Comparison of ENCODE assay signal across 8 mouse cellular contexts in the genomic region with DNA sequence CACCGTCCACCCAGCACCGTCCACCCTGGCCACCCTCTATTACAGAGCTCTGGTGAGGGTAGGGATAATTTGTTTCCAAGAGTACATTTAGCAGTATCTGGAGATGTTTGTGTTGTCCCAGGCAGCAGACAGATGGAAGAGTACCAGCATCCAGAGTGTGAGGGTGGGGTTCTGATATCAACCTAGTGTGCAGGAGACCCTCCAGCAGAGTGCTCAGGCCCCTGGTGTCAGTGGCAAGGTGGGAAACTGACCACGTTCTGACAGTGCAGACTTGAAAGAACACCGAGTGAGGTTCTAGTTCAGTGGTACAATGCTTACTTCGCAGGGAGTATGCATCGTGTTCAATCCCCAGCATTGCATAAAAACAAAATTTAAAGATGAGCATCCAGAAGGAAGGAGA. TPM values are rescaled to one million over a fixed set of nuclear protein-coding genes. Genes with fewer than 3 reads are reported as not detected.
DNase-seq lines count a peak whose midpoint lies in the region; ATAC-seq and TF ChIP-seq lines count a peak whose summit lies in the region.

No protein-coding gene starts in this region.

- no peak for DNase-seq in kidney, postnatal 36 days
- no peak for DNase-seq in left cerebral cortex, postnatal 14 days (ENCODE audit: low spot score in 2 of 2)
- DNase-seq in layer of hippocampus, postnatal 25 days (ENCODE audit: extremely low spot score in 1 of 2, low spot score in 1 of 2) = no peak

- peak overlapping the region; percentile 98 for H3ac ChIP-seq in myocyte (ENCODE audit: control insufficient read depth, insufficient read length)

- H3K4me3 ChIP-seq in kidney, embryonic 15.5 days (replicated peaks) = peak overlapping the region; percentile 99
- H3K4me3 ChIP-seq in embryonic facial prominence, embryonic 13.5 days = peak overlapping the region; percentile 90; the same call in 1 of the 2 replicates
- H3K4me3 ChIP-seq in intestine, embryonic 15.5 days (replicated peaks) = peak overlapping the region; percentile 99
- H3K4me3 ChIP-seq in myocyte = peak overlapping the region; percentile 82

- no peaks in the 10 kb centered on the region for H3K27me3 ChIP-seq in kidney, embryonic 15.5 days
- H3K27me3 ChIP-seq in embryonic facial prominence, embryonic 13.5 days = no peaks in the 10 kb centered on the region
- H3K27me3 ChIP-seq in intestine, embryonic 15.5 days (replicated peaks) = no peaks in the 10 kb centered on the region
- no peaks in the 10 kb centered on the region for H3K27me3 ChIP-seq in myocyte (ENCODE audit: control insufficient read depth, insufficient read depth, insufficient read length)

- H3K9ac ChIP-seq in kidney, embryonic 15.5 days = peak overlapping the region; percentile 63
- H3K9ac ChIP-seq in embryonic facial prominence, embryonic 13.5 days = peak overlapping the region; percentile 80; the same call in 1 of the 2 replicates
- peak overlapping the region; percentile 68; the same call in 1 of the 2 replicates for H3K9ac ChIP-seq in intestine, embryonic 15.5 days

- peaks cover 31% of the 10 kb centered on the region for H3K36me3 ChIP-seq in kidney, embryonic 15.5 days
- peaks cover 28% of the 10 kb centered on the region for H3K36me3 ChIP-seq in embryonic facial prominence, embryonic 13.5 days
- H3K36me3 ChIP-seq in intestine, embryonic 15.5 days = peaks cover 13% of the 10 kb centered on the region; the same call in 1 of the 2 replicates
- peaks cover under 1% of the 10 kb centered on the region for H3K36me3 ChIP-seq in myocyte (ENCODE audit: control insufficient read depth, insufficient read depth)

- peaks cover 28% of the 10 kb centered on the region for H3K4me1 ChIP-seq in kidney, embryonic 15.5 days
- H3K4me1 ChIP-seq in embryonic facial prominence, embryonic 13.5 days = peaks cover 24% of the 10 kb centered on the region
- H3K4me1 ChIP-seq in intestine, embryonic 15.5 days (replicated peaks) = peaks cover 24% of the 10 kb centered on the region

- peak overlapping the region; percentile 75; the same call in 1 of the 2 replicates for H3K27ac ChIP-seq in kidney, embryonic 15.5 days
- H3K27ac ChIP-seq in embryonic facial prominence, embryonic 13.5 days = no peak overlapping the region
- 0 out of 2 replicates have a peak overlapping the region, but pooled peaks have one; percentile 78 for H3K27ac ChIP-seq in intestine, embryonic 15.5 days

- H3K4me2 ChIP-seq in kidney, embryonic 15.5 days = peak overlapping the region; percentile 85
- peak overlapping the region; percentile 83 for H3K4me2 ChIP-seq in embryonic facial prominence, embryonic 13.5 days
- peak overlapping the region; percentile 80 for H3K4me2 ChIP-seq in intestine, embryonic 15.5 days (replicated peaks)
- peak overlapping the region; percentile 86 for H3K4me2 ChIP-seq in myocyte (ENCODE audit: low read depth)

- WGBS in kidney, embryonic 15.5 days = 79% methylated on average over 6 of the region's 6 CpGs
- WGBS in embryonic facial prominence, embryonic 13.5 days = 83% methylated on average over 6 of the region's 6 CpGs
- 77% methylated on average over 6 of the region's 6 CpGs for WGBS in intestine, embryonic 15.5 days

- H3K79me2 ChIP-seq in myocyte (ENCODE audit: control insufficient read depth, insufficient read depth) = peaks cover 31% of the 10 kb centered on the region

- H3K9me3 ChIP-seq in kidney, embryonic 15.5 days (replicated peaks) = no peaks in the 10 kb centered on the region
- no peaks in the 10 kb centered on the region for H3K9me3 ChIP-seq in embryonic facial prominence, embryonic 13.5 days
- no peaks in the 10 kb centered on the region for H3K9me3 ChIP-seq in intestine, embryonic 15.5 days

- ATAC-seq in kidney, embryonic 15.5 days (replicated peaks; ENCODE audit: low FRiP score) = no peak
- no peak for ATAC-seq in embryonic facial prominence, embryonic 13.5 days (ENCODE audit: insufficient number of reproducible peaks, insufficient read depth, low FRiP score, low TSS enrichment, low read depth)
- ATAC-seq in intestine, embryonic 15.5 days = no peak
- ATAC-seq in granulocyte monocyte progenitor cell, adult 5-6 weeks (replicated peaks; ENCODE audit: poor library complexity, severe bottlenecking) = no peak

- no peak for TF ChIP-seq POLR2A in myocyte (IDR thresholded peaks at IDR 0.05; ENCODE audit: insufficient read length, low read depth)

- intact Hi-C loops in left cerebral cortex, postnatal 14 days (cut with DNase I) = no loop called here

TF ChIP-seq in myocyte, 11 proteins besides CTCF, POLR2A, EP300 and RAD21:
- no peak for TF ChIP-seq SRF (IDR thresholded peaks at IDR 0.05; ENCODE audit: control insufficient read depth, insufficient read length, low read depth)
- no peak for TF ChIP-seq USF1 (IDR thresholded peaks at IDR 0.05; ENCODE audit: low read depth)
- no peak for TF ChIP-seq POLR2AphosphoS2 (IDR thresholded peaks at IDR 0.05; ENCODE audit: insufficient read length, low read depth)
- no peak for TF ChIP-seq E2F4 (IDR thresholded peaks at IDR 0.05; ENCODE audit: insufficient read depth)
- no peak for TF ChIP-seq MAX (IDR thresholded peaks at IDR 0.05; ENCODE audit: low read depth)
- TF ChIP-seq TCF3 (IDR thresholded peaks at IDR 0.05; ENCODE audit: insufficient read length, low read depth) = no peak
- TF ChIP-seq MYOD1 (IDR thresholded peaks at IDR 0.05; ENCODE audit: control insufficient read depth in 1 of 3, insufficient read length in 2 of 3, low read depth in 2 of 3) = no peak
- no peak for TF ChIP-seq CEBPB (IDR thresholded peaks at IDR 0.05; ENCODE audit: insufficient read depth, poor library complexity, severe bottlenecking)
- TF ChIP-seq TCF12 (IDR thresholded peaks at IDR 0.05; ENCODE audit: insufficient read depth, poor library complexity, severe bottlenecking) = no peak
- no peak for TF ChIP-seq REST (IDR thresholded peaks at IDR 0.05; ENCODE audit: insufficient read depth, insufficient read length)
- TF ChIP-seq MYOG (IDR thresholded peaks at IDR 0.05; ENCODE audit: control insufficient read depth in 1 of 3, insufficient read depth in 1 of 3, insufficient read length in 2 of 3, low read depth in 2 of 3) = no peak
TF ChIP-seq in myocyte: peak in this region for 0.

RNA-seq across cellular contexts. Expression of gene Prkaca, which starts 1.1 kb away (rescaled TPM):
- 161 and 163 TPM in 2 replicates for polyA plus RNA-seq in kidney, embryonic 15.5 days (2015; fragmentation: Nextera tagmentation; extraction: Ambion mirVana)
- polyA plus RNA-seq in embryonic facial prominence, embryonic 13.5 days (2015; fragmentation: Nextera tagmentation; extraction: Ambion mirVana) = 148 and 159 TPM in 2 replicates
- polyA plus RNA-seq in intestine, embryonic 15.5 days (2015; fragmentation: Nextera tagmentation; extraction: Ambion mirVana) = 115 and 121 TPM in 2 replicates
- polyA plus RNA-seq in myocyte (2012; fragmentation: generic; extraction: Trizol) = 181 TPM
- 100 to 1,000 TPM; 268 to 280 TPM for total RNA-seq in left cerebral cortex, postnatal 14 days (2021)
- total RNA-seq in granulocyte monocyte progenitor cell, adult 5-6 weeks (2014; fragmentation: Nextera tagmentation) = 36.4 and 39.3 TPM in 2 replicates
- 18.2 and 20.3 TPM in 2 replicates for total RNA-seq in granulocyte monocyte progenitor cell, adult 5-6 weeks (2017)
- 100 to 1,000 TPM; 257 to 273 TPM for total RNA-seq in layer of hippocampus, postnatal 25 days (2021)

RNA-seq across cellular contexts. Expression of gene Asf1b, which starts 16.4 kb away (rescaled TPM):
- 60.7 and 62.2 TPM in 2 replicates for polyA plus RNA-seq in kidney, embryonic 15.5 days (2015; fragmentation: Nextera tagmentation; extraction: Ambion mirVana)
- 58.0 and 61.3 TPM in 2 replicates for polyA plus RNA-seq in embryonic facial prominence, embryonic 13.5 days (2015; fragmentation: Nextera tagmentation; extraction: Ambion mirVana)
- 57.8 and 60.9 TPM in 2 replicates for polyA plus RNA-seq in intestine, embryonic 15.5 days (2015; fragmentation: Nextera tagmentation; extraction: Ambion mirVana)
- polyA plus RNA-seq in myocyte (2012; fragmentation: generic; extraction: Trizol) = 36.8 TPM
- under 1 TPM; 0.72 to 0.79 TPM for total RNA-seq in left cerebral cortex, postnatal 14 days (2021)
- 36.8 and 53.8 TPM in 2 replicates for total RNA-seq in granulocyte monocyte progenitor cell, adult 5-6 weeks (2014; fragmentation: Nextera tagmentation)
- 29.8 and 33.2 TPM in 2 replicates for total RNA-seq in granulocyte monocyte progenitor cell, adult 5-6 weeks (2017)
- total RNA-seq in layer of hippocampus, postnatal 25 days (2021) = 1 to 10 TPM in 1 of 2 experiments, under 1 TPM in 1; 0.39 to 1.2 TPM

RNA-seq across cellular contexts. Expression of gene Gm10644, which starts 16.7 kb away (rescaled TPM):
- polyA plus RNA-seq in kidney, embryonic 15.5 days (2015; fragmentation: Nextera tagmentation; extraction: Ambion mirVana) = 0.69 and 0.71 TPM in 2 replicates
- 0.55 and 0.63 TPM in 2 replicates for polyA plus RNA-seq in embryonic facial prominence, embryonic 13.5 days (2015; fragmentation: Nextera tagmentation; extraction: Ambion mirVana)
- polyA plus RNA-seq in intestine, embryonic 15.5 days (2015; fragmentation: Nextera tagmentation; extraction: Ambion mirVana) = 0.44 and 0.47 TPM in 2 replicates
- 0.11 TPM for polyA plus RNA-seq in myocyte (2012; fragmentation: generic; extraction: Trizol)
- under 1 TPM; 0.19 to 0.20 TPM for total RNA-seq in left cerebral cortex, postnatal 14 days (2021)
- total RNA-seq in granulocyte monocyte progenitor cell, adult 5-6 weeks (2014; fragmentation: Nextera tagmentation) = not detected in 2 replicates
- not detected in 2 replicates for total RNA-seq in granulocyte monocyte progenitor cell, adult 5-6 weeks (2017)
- under 1 TPM; 0.49 to 0.54 TPM for total RNA-seq in layer of hippocampus, postnatal 25 days (2021)

RNA-seq across cellular contexts. Expression of gene Samd1, which starts 25.8 kb away (rescaled TPM):
- polyA plus RNA-seq in kidney, embryonic 15.5 days (2015; fragmentation: Nextera tagmentation; extraction: Ambion mirVana) = 11.0 and 11.5 TPM in 2 replicates
- polyA plus RNA-seq in embryonic facial prominence, embryonic 13.5 days (2015; fragmentation: Nextera tagmentation; extraction: Ambion mirVana) = 14.5 and 15.8 TPM in 2 replicates
- polyA plus RNA-seq in intestine, embryonic 15.5 days (2015; fragmentation: Nextera tagmentation; extraction: Ambion mirVana) = 8.4 and 8.7 TPM in 2 replicates
- 30.6 TPM for polyA plus RNA-seq in myocyte (2012; fragmentation: generic; extraction: Trizol)
- total RNA-seq in left cerebral cortex, postnatal 14 days (2021) = 10 to 100 TPM; 51.3 to 52.0 TPM
- total RNA-seq in granulocyte monocyte progenitor cell, adult 5-6 weeks (2014; fragmentation: Nextera tagmentation) = 58.8 and 66.1 TPM in 2 replicates
- 37.5 and 60.0 TPM in 2 replicates for total RNA-seq in granulocyte monocyte progenitor cell, adult 5-6 weeks (2017)
- 10 to 100 TPM; 44.2 to 45.4 TPM for total RNA-seq in layer of hippocampus, postnatal 25 days (2021)

RNA-seq across cellular contexts. Expression of gene 1700067K01Rik, which starts 29.6 kb away (rescaled TPM):
- polyA plus RNA-seq in kidney, embryonic 15.5 days (2015; fragmentation: Nextera tagmentation; extraction: Ambion mirVana) = 1.2 and 1.3 TPM in 2 replicates
- polyA plus RNA-seq in embryonic facial prominence, embryonic 13.5 days (2015; fragmentation: Nextera tagmentation; extraction: Ambion mirVana) = 0.73 and 1.6 TPM in 2 replicates
- polyA plus RNA-seq in intestine, embryonic 15.5 days (2015; fragmentation: Nextera tagmentation; extraction: Ambion mirVana) = 0.86 and 0.87 TPM in 2 replicates
- polyA plus RNA-seq in myocyte (2012; fragmentation: generic; extraction: Trizol) = 0.29 TPM
- total RNA-seq in left cerebral cortex, postnatal 14 days (2021) = under 1 TPM; 0.40 to 0.57 TPM
- total RNA-seq in granulocyte monocyte progenitor cell, adult 5-6 weeks (2014; fragmentation: Nextera tagmentation) = 2.3 TPM in 1 of 2 replicates, not detected in the other
- total RNA-seq in granulocyte monocyte progenitor cell, adult 5-6 weeks (2017) = not detected in 2 replicates
- total RNA-seq in layer of hippocampus, postnatal 25 days (2021) = under 1 TPM; 0.20 to 0.33 TPM
